Mouse (Mus musculus): ENCODE measurements around the gene Ndufs2. TPM values are rescaled to one million over a fixed set of nuclear protein-coding genes. Genes with fewer than 3 reads are reported as not detected.
"Not testable (repeated sequence)": the region's sequence is repeated elsewhere in the genome, so short reads cannot be mapped to it uniquely, and the experiment has no call there.

The Ndufs2 gene
- polyA plus RNA-seq, 1 experiment from 2014 or later, result 254 TPM

- Histone ChIP-seq H3K9ac (no peak overlapping the region), H3K4me3 (peak overlapping the region; percentile 81; the same call in 1 of the 2 replicates), H3K4me1 (peaks cover 67% of the 10 kb centered on the region), H3K27me3 (no peaks in the 10 kb centered on the region), H3K36me3 (peaks cover 24% of the 10 kb centered on the region), H3K9me3 (no peaks in the 10 kb centered on the region), H3K4me2 (replicated peaks) (peak overlapping the region; percentile 84), H3K27ac (peak overlapping the region; percentile 90)
- WGBS, result 29% methylated on average over 4 of the region's 4 CpGs
- no peak for ATAC-seq (ENCODE audit: low FRiP score, low read depth)
These were observed 3.3 kb downstream of the Ndufs2 start for GRCm38 (mm10) chr1:171247916-171248315.

GRCm38 (mm10) chr1:171247453-171247841 is 3.7 kb downstream of the Ndufs2 start:
- peak; percentile 1; the same call in 1 of the 2 replicates for ATAC-seq (ENCODE audit: low FRiP score, low read depth)
- 12% methylated on average over 13 of the region's 13 CpGs for WGBS
- Histone ChIP-seq H3K4me1 (peaks cover 62% of the 10 kb centered on the region), H3K36me3 (peaks cover 28% of the 10 kb centered on the region), H3K27me3 (no peaks in the 10 kb centered on the region), H3K9ac (peak overlapping the region; percentile 48; the same call in 1 of the 2 replicates), H3K4me2 (replicated peaks) (peak overlapping the region; percentile 84), H3K9me3 (no peaks in the 10 kb centered on the region), H3K27ac (peak overlapping the region; percentile 90), H3K4me3 (peak overlapping the region; percentile 81)

- Histone ChIP-seq H3K27ac (peak overlapping the region; percentile 90), H3K4me2 (replicated peaks) (peak overlapping the region; percentile 84), H3K9ac (peak overlapping the region; percentile 90), H3K27me3 (no peaks in the 10 kb centered on the region), H3K36me3 (peaks cover 34% of the 10 kb centered on the region), H3K9me3 (no peaks in the 10 kb centered on the region), H3K4me3 (peak overlapping the region; percentile 81), H3K4me1 (peaks cover 57% of the 10 kb centered on the region)
- ATAC-seq (ENCODE audit: low FRiP score, low read depth), result peak; percentile 92
- under 1% methylated on average over 41 of the region's 41 CpGs for WGBS
These were observed 4.3 kb downstream of the Ndufs2 start for GRCm38 (mm10) chr1:171246709-171247452.

- H3K4me2 ChIP-seq (replicated peaks), result peak overlapping the region; percentile 84
- peaks cover 41% of the 10 kb centered on the region for H3K4me1 ChIP-seq
- no peaks in the 10 kb centered on the region for H3K27me3 ChIP-seq
- 78% methylated on average over 8 of the region's 8 CpGs for WGBS
- peaks cover 49% of the 10 kb centered on the region for H3K36me3 ChIP-seq
- no peak for ATAC-seq (ENCODE audit: low FRiP score, low read depth)
- H3K27ac ChIP-seq, result no peak overlapping the region
- H3K9ac ChIP-seq, result peak overlapping the region; percentile 19; the same call in 1 of the 2 replicates
- no peaks in the 10 kb centered on the region for H3K9me3 ChIP-seq
- no peak overlapping the region for H3K4me3 ChIP-seq
These were observed 5.8 kb downstream of the Ndufs2 start for GRCm38 (mm10) chr1:171245353-171245752.

- not testable (repeated sequence) for H3K4me2 ChIP-seq (replicated peaks); H3K9me3 ChIP-seq; H3K4me3 ChIP-seq; H3K9ac ChIP-seq; H3K27me3 ChIP-seq; H3K27ac ChIP-seq; ATAC-seq (ENCODE audit: low FRiP score, low read depth)
- H3K36me3 ChIP-seq, result peaks cover 83% of the 10 kb centered on the region
- WGBS, result 86% methylated on average over 12 of the region's 12 CpGs
- H3K4me1 ChIP-seq, result peaks cover 15% of the 10 kb centered on the region
These were observed 9.2 kb downstream of the Ndufs2 start for GRCm38 (mm10) chr1:171241952-171242351.

- Histone ChIP-seq H3K36me3 (peaks cover 93% of the 10 kb centered on the region), H3K4me1 (peaks cover 9% of the 10 kb centered on the region), H3K9me3 (no peaks in the 10 kb centered on the region), H3K9ac (no peak overlapping the region), H3K4me2 (replicated peaks) (no peak overlapping the region), H3K27ac (no peak overlapping the region), H3K4me3 (no peak overlapping the region), H3K27me3 (no peaks in the 10 kb centered on the region)
- ATAC-seq (ENCODE audit: low FRiP score, low read depth), result no peak
- 86% methylated on average over 10 of the region's 10 CpGs for WGBS
These were observed 10.3 kb downstream of the Ndufs2 start for GRCm38 (mm10) chr1:171240911-171241310.

GRCm38 (mm10) chr1:171239992-171240744 is 11.0 kb downstream of the Ndufs2 start:
- Histone ChIP-seq H3K9ac (0 out of 2 replicates have a peak overlapping the region, but pooled peaks have one; percentile 19), H3K4me3 (no peak overlapping the region), H3K27me3 (no peaks in the 10 kb centered on the region), H3K4me1 (peaks cover 3% of the 10 kb centered on the region; the same call in 1 of the 2 replicates), H3K36me3 (peaks cover 96% of the 10 kb centered on the region), H3K27ac (no peak overlapping the region), H3K4me2 (replicated peaks) (no peak overlapping the region), H3K9me3 (no peaks in the 10 kb centered on the region)
- ATAC-seq (ENCODE audit: low FRiP score, low read depth), result no peak
- 83% methylated on average over 15 of the region's 15 CpGs for WGBS

GRCm38 (mm10) chr1:171238463-171238862 is 12.7 kb downstream of the Ndufs2 start:
- no peak for ATAC-seq (ENCODE audit: low FRiP score, low read depth)
- no peak overlapping the region for H3K4me3 ChIP-seq
- H3K4me2 ChIP-seq (replicated peaks), result no peak overlapping the region
- no peak overlapping the region for H3K27ac ChIP-seq
- no peaks in the 10 kb centered on the region for H3K27me3 ChIP-seq
- H3K4me1 ChIP-seq, result no peaks in the 10 kb centered on the region
- peaks cover 99% of the 10 kb centered on the region for H3K36me3 ChIP-seq
- H3K9ac ChIP-seq, result no peak overlapping the region
- 73% methylated on average over 14 of the region's 14 CpGs for WGBS
- H3K9me3 ChIP-seq, result no peaks in the 10 kb centered on the region

- 90% methylated on average over 6 of the region's 6 CpGs for WGBS
- no peaks in the 10 kb centered on the region for H3K27me3 ChIP-seq
- peaks cover 92% of the 10 kb centered on the region for H3K36me3 ChIP-seq
These were observed 13.8 kb downstream of the Ndufs2 start for GRCm38 (mm10) chr1:171237438-171237837.

GRCm38 (mm10) chr1:171235791-171236190 is 15.4 kb downstream of the Ndufs2 start:
- Histone ChIP-seq H3K4me1 (peaks cover 4% of the 10 kb centered on the region), H3K27me3 (no peaks in the 10 kb centered on the region), H3K36me3 (peaks cover 75% of the 10 kb centered on the region), H3K9ac (no peak overlapping the region), H3K4me3 (no peak overlapping the region), H3K9me3 (no peaks in the 10 kb centered on the region), H3K4me2 (replicated peaks) (no peak overlapping the region), H3K27ac (no peak overlapping the region)
- no peak for ATAC-seq (ENCODE audit: low FRiP score, low read depth)
- 93% methylated on average over 4 of the region's 4 CpGs for WGBS

More at GRCm38 (mm10) chr1:171237438-171237837, 13.8 kb downstream of the Ndufs2 start:
- ATAC-seq (ENCODE audit: low FRiP score, low read depth), result no peak
- Histone ChIP-seq H3K27ac (no peak overlapping the region), H3K4me1 (no peaks in the 10 kb centered on the region), H3K4me2 (replicated peaks) (no peak overlapping the region), H3K9me3 (no peaks in the 10 kb centered on the region), H3K9ac (no peak overlapping the region), H3K4me3 (no peak overlapping the region)

- H3K27ac ChIP-seq, result no peak overlapping the region
- H3K4me1 ChIP-seq, result peaks cover 16% of the 10 kb centered on the region
- H3K4me3 ChIP-seq, result no peak overlapping the region
- no peak overlapping the region for H3K9ac ChIP-seq
- H3K27me3 ChIP-seq, result no peaks in the 10 kb centered on the region
- no peak overlapping the region for H3K4me2 ChIP-seq (replicated peaks)
- 84% methylated on average over 4 of the region's 4 CpGs for WGBS
- ATAC-seq (ENCODE audit: low FRiP score, low read depth), result no peak
- peaks cover 63% of the 10 kb centered on the region for H3K36me3 ChIP-seq
- no peaks in the 10 kb centered on the region for H3K9me3 ChIP-seq
These were observed 16.6 kb downstream of the Ndufs2 start for GRCm38 (mm10) chr1:171234538-171234937.

- Histone ChIP-seq H3K4me3 (no peak within 1 kb of the TSS), H3K4me1 (peaks cover 16% of the 10 kb centered on the region), H3K36me3 (peaks cover 58% of the 10 kb centered on the region), H3K27me3 (no peaks in the 10 kb centered on the region), H3K4me2 (replicated peaks) (no peak within 1 kb of the TSS), H3K9ac (no peak within 1 kb of the TSS), H3K9me3 (no peaks in the 10 kb centered on the region), H3K27ac (no peak within 1 kb of the TSS)
- ATAC-seq (ENCODE audit: low FRiP score, low read depth), result no peak
- WGBS, result 93% methylated on average over 14 of the region's 14 CpGs
These were observed 17.1 kb downstream of the Ndufs2 start, which contains the start of gene Fcer1g for GRCm38 (mm10) chr1:171234126-171234525. Gene Fcer1g (minus strand): TSS chr1:171234365.
